Mouse (Mus musculus) mouse trophoblast stem cell (cell line): ENCODE measurements around the gene Gm8068.
"Not testable (repeated sequence)": the region's sequence is repeated elsewhere in the genome, so short reads cannot be mapped to it uniquely, and the experiment has no call there.

Source experiments
- in situ Hi-C, 2 experiments: fragments of 300-500 bp; cut with MseI, MboI; formaldehyde crosslinking; loops; 2 replicates in 1 of 2; 3 replicates in 1 of 2; pipeline ENCODE4 v1.15.1; 2025

The Gm8068 gene

DNA sequence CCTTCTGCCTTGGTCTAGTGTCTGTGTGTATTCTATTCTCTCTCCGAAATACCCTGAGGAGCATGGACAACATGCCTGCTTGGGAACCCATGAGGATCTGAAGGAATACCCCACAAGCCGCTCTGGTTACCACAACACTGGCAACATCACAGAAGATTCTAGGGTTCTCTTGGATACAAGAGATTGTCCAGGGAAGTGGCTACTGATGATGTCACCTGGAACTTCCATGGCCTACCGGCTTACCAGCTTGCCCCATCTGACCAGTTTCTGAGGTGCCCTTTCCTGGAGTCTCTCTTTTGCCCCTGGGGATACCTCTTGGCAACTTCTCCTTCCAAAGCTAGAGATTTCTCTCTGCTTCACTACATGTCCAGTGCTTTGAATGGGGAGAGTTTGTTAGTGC, at the start of gene Gm8068:
Gm8068 (minus strand) TSS at position 101 of the 400 bp plus-strand sequence.
- in situ Hi-C loops, result not testable (repeated sequence)

DNA sequence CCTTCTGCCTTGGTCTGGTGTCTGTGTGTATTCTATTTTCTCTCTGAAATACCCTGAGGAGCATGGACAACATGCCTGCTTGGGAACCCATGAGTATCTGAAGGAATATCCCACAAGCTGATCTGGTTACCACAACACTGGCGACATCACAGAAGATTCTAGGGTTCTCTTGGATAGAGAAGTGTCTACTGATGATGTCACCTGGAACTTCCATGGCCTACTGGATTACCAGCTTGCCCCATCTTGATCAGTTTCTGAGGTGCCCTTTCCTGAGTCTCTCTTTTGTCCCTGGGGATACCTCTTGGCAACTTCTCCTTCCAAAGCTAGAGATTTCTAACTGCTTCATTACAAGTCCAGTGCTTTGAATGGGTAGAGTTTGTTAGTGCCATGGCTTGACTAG, 48.8 kb upstream of the Gm8068 start, which contains the start of gene Gm7929:
Gm7929 (minus strand) TSS at position 101 of the 400 bp plus-strand sequence.
- in situ Hi-C loops, result not testable (repeated sequence)

- in situ Hi-C loops, result not testable (repeated sequence)
Observed at GRCm38 (mm10) chr14:41723437-41723836, 21.8 kb upstream of the Gm8068 start.

DNA sequence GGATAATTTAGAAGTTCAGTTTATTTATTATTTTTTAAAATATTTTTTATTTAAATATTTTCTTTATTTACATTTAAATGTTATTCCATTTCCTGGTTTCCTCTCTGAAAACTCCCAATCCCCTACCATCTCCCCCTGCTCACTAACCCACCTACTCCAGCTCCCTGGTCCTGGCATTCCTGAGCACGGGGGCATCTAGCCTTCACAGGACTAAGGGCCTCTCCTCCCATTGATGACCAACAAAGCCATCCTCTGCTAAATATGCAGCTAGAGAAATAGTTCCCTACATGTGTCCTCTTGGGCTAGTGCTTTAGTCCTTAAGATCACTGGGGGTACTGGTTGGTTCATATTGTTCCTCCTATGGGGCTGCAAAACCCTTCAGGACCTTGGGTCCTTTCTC, 15.5 kb upstream of the Gm8068 start:
- in situ Hi-C loops, result not testable (repeated sequence)

GRCm38 (mm10) chr14:41648176-41648575, 53.5 kb downstream of the Gm8068 start:
- in situ Hi-C loops, result not testable (repeated sequence)
